Mouse (Mus musculus): ENCODE results near the gene Acta2. TPM values are rescaled to one million over a fixed set of nuclear protein-coding genes. Genes with fewer than 3 reads are reported as not detected.

Acta2 gene
- polyA plus RNA-seq, 1 experiment, result 39.0 TPM

DNA sequence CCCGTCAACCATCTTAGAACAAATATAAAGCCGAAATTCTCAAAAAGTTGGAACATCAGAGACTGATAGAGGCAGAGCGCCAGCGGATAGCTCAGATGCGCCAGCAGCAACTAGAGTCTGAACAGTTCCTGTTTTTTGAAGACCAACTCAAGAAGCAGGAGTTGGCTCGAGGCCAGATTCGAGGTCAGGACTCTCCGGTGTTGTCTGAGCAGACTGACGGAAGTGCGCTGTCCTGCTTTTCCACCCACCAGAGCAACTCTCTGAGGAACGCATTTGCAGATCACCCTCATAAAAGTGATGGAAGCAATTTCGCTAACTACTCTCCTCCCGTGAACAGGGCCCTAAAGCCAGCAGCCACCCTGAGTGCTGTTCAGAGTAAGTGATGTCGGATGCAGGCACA is 21.4 kb downstream of the Acta2 start:
- H3K27ac ChIP-seq (ENCODE audit: insufficient read depth, low read length), result 0 out of 2 replicates have a peak overlapping the region, but pooled peaks have one; percentile 25
- H3K4me1 ChIP-seq (ENCODE audit: control insufficient read depth, insufficient read depth, low read length), result peaks cover 3% of the 10 kb centered on the region
- no peak for TF ChIP-seq CTCF (IDR thresholded peaks at IDR 0.05; ENCODE audit: extremely low read depth, insufficient read depth, low read length)
- no peak for TF ChIP-seq POLR2A (IDR thresholded peaks at IDR 0.05; ENCODE audit: extremely low read depth, insufficient read depth, low read length)
- no peak overlapping the region for H3K4me3 ChIP-seq (ENCODE audit: insufficient read depth, low read length)

DNA sequence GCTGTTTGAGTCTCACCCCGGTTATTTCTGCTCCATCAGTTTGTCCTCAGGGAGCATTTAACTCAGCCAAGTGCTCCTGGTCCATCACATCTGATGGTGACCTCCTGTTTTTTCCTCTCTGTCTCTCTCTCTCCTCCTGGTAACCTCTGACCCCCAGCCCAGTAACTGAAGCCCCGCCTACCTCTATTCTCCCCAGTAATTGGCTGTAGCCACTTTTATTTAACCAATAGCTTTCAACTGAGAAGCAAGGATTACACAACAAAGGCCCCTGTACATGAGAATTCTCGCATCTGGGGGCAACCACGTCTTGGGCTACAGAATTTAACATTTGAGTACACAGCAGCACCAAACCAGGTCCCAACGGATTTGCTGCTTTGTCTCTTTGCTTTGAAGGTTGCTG is 23.1 kb downstream of the Acta2 start:
- Histone ChIP-seq H3K27ac (ENCODE audit: insufficient read depth, low read length) (peak overlapping the region; percentile 77), H3K4me3 (ENCODE audit: insufficient read depth, low read length) (no peak overlapping the region)
- no peak for TF ChIP-seq CTCF (IDR thresholded peaks at IDR 0.05; ENCODE audit: extremely low read depth, insufficient read depth, low read length)

DNA sequence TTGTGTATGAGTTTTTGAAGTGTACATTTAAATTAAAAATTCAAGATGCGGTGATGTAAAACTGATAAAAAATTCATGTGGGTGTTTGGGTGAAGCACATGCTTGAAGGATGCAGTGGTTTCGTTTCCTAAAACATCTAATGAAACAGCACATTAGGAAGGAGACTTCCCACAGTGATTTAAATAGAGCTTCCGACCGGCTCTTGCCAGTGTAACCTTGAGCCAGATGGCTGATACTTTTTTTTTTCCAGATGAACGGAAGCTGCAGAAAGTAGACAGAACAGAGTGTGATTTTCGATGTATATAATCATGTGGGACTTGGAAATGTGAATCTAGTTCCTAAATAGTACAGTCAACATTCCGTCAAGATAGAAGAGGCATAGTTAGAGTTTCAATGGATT is 23.8 kb downstream of the Acta2 start:
- TF ChIP-seq POLR2A (IDR thresholded peaks at IDR 0.05; ENCODE audit: extremely low read depth, insufficient read depth, low read length) (no peak), CTCF (IDR thresholded peaks at IDR 0.05; ENCODE audit: extremely low read depth, insufficient read depth, low read length) (no peak)
- Histone ChIP-seq H3K4me3 (ENCODE audit: insufficient read depth, low read length) (no peak overlapping the region), H3K4me1 (ENCODE audit: control insufficient read depth, insufficient read depth, low read length) (peaks cover 3% of the 10 kb centered on the region), H3K27ac (ENCODE audit: insufficient read depth, low read length) (no peak overlapping the region)

More for the DNA sequence above, 23.1 kb downstream of the Acta2 start:
- H3K4me1 ChIP-seq (ENCODE audit: control insufficient read depth, insufficient read depth, low read length), result peaks cover 3% of the 10 kb centered on the region

DNA sequence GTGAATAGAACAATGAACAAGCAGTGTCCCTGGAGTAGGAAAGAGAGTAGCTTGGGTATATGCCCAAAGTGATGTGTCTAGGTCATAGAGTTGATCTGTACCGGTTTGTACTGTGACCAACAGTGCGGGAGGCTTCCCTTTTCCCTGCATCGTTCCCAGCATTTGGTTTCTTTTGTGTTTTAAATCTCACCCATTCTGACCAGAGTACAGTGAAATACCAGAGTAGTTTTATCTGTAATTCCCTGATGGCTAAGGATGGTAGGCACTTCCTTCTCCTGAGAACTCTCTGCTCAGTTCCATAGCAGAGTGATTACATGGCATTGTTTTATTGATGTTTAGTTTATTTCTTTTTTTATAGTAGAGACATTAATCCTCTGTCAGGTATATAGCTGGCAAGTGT is 32.6 kb downstream of the Acta2 start:
- TF ChIP-seq POLR2A (IDR thresholded peaks at IDR 0.05; ENCODE audit: extremely low read depth, insufficient read depth, low read length) (no peak), CTCF (IDR thresholded peaks at IDR 0.05; ENCODE audit: extremely low read depth, insufficient read depth, low read length) (no peak)
- H3K4me3 ChIP-seq (ENCODE audit: insufficient read depth, low read length), result no peak overlapping the region
- no peaks in the 10 kb centered on the region for H3K4me1 ChIP-seq (ENCODE audit: control insufficient read depth, insufficient read depth, low read length)
- no peak overlapping the region for H3K27ac ChIP-seq (ENCODE audit: insufficient read depth, low read length)

- peaks cover 1% of the 10 kb centered on the region for H3K4me1 ChIP-seq (ENCODE audit: control insufficient read depth, insufficient read depth, low read length)
Measured at GRCm38 (mm10) chr19:34220732-34221380, 34.5 kb downstream of the Acta2 start.

GRCm38 (mm10) chr19:34219260-34219968 is 36.0 kb downstream of the Acta2 start:
- TF ChIP-seq CTCF (IDR thresholded peaks at IDR 0.05; ENCODE audit: extremely low read depth, insufficient read depth, low read length), result no peak
- TF ChIP-seq POLR2A (IDR thresholded peaks at IDR 0.05; ENCODE audit: extremely low read depth, insufficient read depth, low read length), result no peak

More at GRCm38 (mm10) chr19:34220732-34221380, 34.5 kb downstream of the Acta2 start:
- TF ChIP-seq CTCF (IDR thresholded peaks at IDR 0.05; ENCODE audit: extremely low read depth, insufficient read depth, low read length), result no peak
- TF ChIP-seq POLR2A (IDR thresholded peaks at IDR 0.05; ENCODE audit: extremely low read depth, insufficient read depth, low read length), result no peak
- Histone ChIP-seq H3K27ac (ENCODE audit: insufficient read depth, low read length) (no peak overlapping the region), H3K4me3 (ENCODE audit: insufficient read depth, low read length) (no peak overlapping the region)

GRCm38 (mm10) chr19:34217761-34218160 is 37.6 kb downstream of the Acta2 start:
- no peak overlapping the region for H3K27ac ChIP-seq (ENCODE audit: insufficient read depth, low read length)

More at GRCm38 (mm10) chr19:34219260-34219968, 36.0 kb downstream of the Acta2 start:
- Histone ChIP-seq H3K4me1 (ENCODE audit: control insufficient read depth, insufficient read depth, low read length) (peaks cover 1% of the 10 kb centered on the region), H3K4me3 (ENCODE audit: insufficient read depth, low read length) (no peak overlapping the region), H3K27ac (ENCODE audit: insufficient read depth, low read length) (no peak overlapping the region)

DNA sequence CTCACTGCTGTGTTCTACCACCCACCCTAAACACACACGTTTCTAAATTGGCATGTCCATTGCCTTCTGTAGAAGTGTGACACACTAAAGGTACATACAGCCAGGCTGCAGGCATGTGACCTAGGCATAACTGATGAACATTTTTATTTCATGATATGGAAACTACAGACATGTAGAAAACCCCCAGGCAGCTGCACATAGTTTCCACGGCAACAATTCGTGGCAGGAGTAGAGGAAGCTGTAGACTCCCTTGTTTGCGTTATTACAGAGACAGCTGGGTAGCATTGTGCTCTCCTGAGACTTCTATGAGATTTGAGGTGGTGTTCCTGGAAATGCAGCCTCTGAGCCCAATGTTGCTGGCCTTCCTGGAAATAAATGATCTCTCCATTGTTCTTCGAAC is 38.4 kb downstream of the Acta2 start:
- Histone ChIP-seq H3K4me1 (ENCODE audit: control insufficient read depth, insufficient read depth, low read length) (peaks cover 1% of the 10 kb centered on the region), H3K27ac (ENCODE audit: insufficient read depth, low read length) (no peak overlapping the region), H3K4me3 (ENCODE audit: insufficient read depth, low read length) (no peak overlapping the region)
- TF ChIP-seq CTCF (IDR thresholded peaks at IDR 0.05; ENCODE audit: extremely low read depth, insufficient read depth, low read length), result no peak
- TF ChIP-seq POLR2A (IDR thresholded peaks at IDR 0.05; ENCODE audit: extremely low read depth, insufficient read depth, low read length), result no peak

More at GRCm38 (mm10) chr19:34217761-34218160, 37.6 kb downstream of the Acta2 start:
- TF ChIP-seq CTCF (IDR thresholded peaks at IDR 0.05; ENCODE audit: extremely low read depth, insufficient read depth, low read length), result no peak
- no peak for TF ChIP-seq POLR2A (IDR thresholded peaks at IDR 0.05; ENCODE audit: extremely low read depth, insufficient read depth, low read length)
- Histone ChIP-seq H3K4me3 (ENCODE audit: insufficient read depth, low read length) (no peak overlapping the region), H3K4me1 (ENCODE audit: control insufficient read depth, insufficient read depth, low read length) (peaks cover 1% of the 10 kb centered on the region)

DNA sequence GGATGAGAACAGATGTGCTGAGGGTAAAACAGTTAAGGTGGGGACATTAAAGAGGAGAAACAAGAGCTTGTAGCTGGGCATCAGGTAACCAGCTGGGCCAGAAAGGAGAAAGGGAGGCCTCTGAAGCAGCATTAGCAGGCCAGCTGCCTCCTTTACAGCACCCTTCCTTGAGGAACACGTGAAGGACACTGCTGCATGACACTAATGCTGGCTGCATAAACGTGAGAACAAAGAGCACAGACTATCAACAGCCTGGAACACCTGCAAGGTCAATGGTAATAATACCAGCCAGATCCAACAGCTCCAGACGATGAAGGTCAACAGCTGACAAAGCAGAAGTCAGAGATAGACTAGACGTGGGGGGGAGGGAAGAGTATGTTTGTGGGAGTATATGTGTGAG is 41.3 kb downstream of the Acta2 start:
- TF ChIP-seq CTCF (IDR thresholded peaks at IDR 0.05; ENCODE audit: extremely low read depth, insufficient read depth, low read length), result no peak
- no peak for TF ChIP-seq POLR2A (IDR thresholded peaks at IDR 0.05; ENCODE audit: extremely low read depth, insufficient read depth, low read length)
- no peak overlapping the region for H3K27ac ChIP-seq (ENCODE audit: insufficient read depth, low read length)

GRCm38 (mm10) chr19:34213251-34213645 is 42.1 kb downstream of the Acta2 start:
- no peak overlapping the region for H3K4me3 ChIP-seq (ENCODE audit: insufficient read depth, low read length)
- no peak for TF ChIP-seq POLR2A (IDR thresholded peaks at IDR 0.05; ENCODE audit: extremely low read depth, insufficient read depth, low read length)
- no peak for TF ChIP-seq CTCF (IDR thresholded peaks at IDR 0.05; ENCODE audit: extremely low read depth, insufficient read depth, low read length)
- peaks cover 1% of the 10 kb centered on the region for H3K4me1 ChIP-seq (ENCODE audit: control insufficient read depth, insufficient read depth, low read length)
- no peak overlapping the region for H3K27ac ChIP-seq (ENCODE audit: insufficient read depth, low read length)

More for the DNA sequence above, 41.3 kb downstream of the Acta2 start:
- H3K4me1 ChIP-seq (ENCODE audit: control insufficient read depth, insufficient read depth, low read length), result peaks cover 1% of the 10 kb centered on the region
- no peak overlapping the region for H3K4me3 ChIP-seq (ENCODE audit: insufficient read depth, low read length)
